Mouse (Mus musculus): ENCODE results near the gene Cc2d1a. TPM values are rescaled to one million over a fixed set of nuclear protein-coding genes. Genes with fewer than 3 reads are reported as not detected.
A peak's percentile ranks its signal among the peaks of the same experiment; 100 is the strongest.

Gene Cc2d1a
- 15.6 and 16.3 TPM in 2 replicates for polyA plus RNA-seq (2015; fragmentation: Nextera tagmentation; extraction: Ambion mirVana)

- H3K4me3 ChIP-seq (ENCODE audit: low read depth, low read length) = peak within 1 kb of the TSS; percentile 60
- ATAC-seq (peak; percentile 95), DNase-seq (ENCODE audit: low spot score) (peak; percentile 99)
- peak within 1 kb of the TSS; percentile 69 for H3K27ac ChIP-seq (ENCODE audit: low read length)
- H3K4me2 ChIP-seq (replicated peaks; ENCODE audit: low read depth, low read length) = peak within 1 kb of the TSS; percentile 96
- H3K9me3 ChIP-seq (ENCODE audit: low read length) = no peaks in the 10 kb centered on the region
- TF ChIP-seq EP300 (IDR thresholded peaks at IDR 0.05) (no peak), CTCF (IDR thresholded peaks at IDR 0.05) (no peak)
- peaks cover 10% of the 10 kb centered on the region; the same call in 1 of the 2 replicates for H3K36me3 ChIP-seq (ENCODE audit: insufficient read depth, low read length)
- H3K27me3 ChIP-seq (replicated peaks; ENCODE audit: insufficient read depth, low read length) = no peaks in the 10 kb centered on the region
- peak within 1 kb of the TSS; percentile 60 for H3K9ac ChIP-seq (replicated peaks; ENCODE audit: low read depth)
- WGBS = 18% methylated on average over 40 of the region's 49 CpGs
- peaks cover 6% of the 10 kb centered on the region; the same call in 1 of the 2 replicates for H3K4me1 ChIP-seq (ENCODE audit: insufficient read depth, low read depth, low read length)
Observed at GRCm38 (mm10) chr8:84147769-84148530, at the start of gene Cc2d1a, which contains the start of gene 4930432K21Rik. Gene Cc2d1a (minus strand): TSS chr8:84147936. Gene 4930432K21Rik (plus strand): TSS chr8:84148025.

- Histone ChIP-seq H3K9ac (replicated peaks; ENCODE audit: low read depth) (peak overlapping the region; percentile 37), H3K27ac (ENCODE audit: low read length) (peak overlapping the region; percentile 99), H3K4me2 (replicated peaks; ENCODE audit: low read depth, low read length) (peak overlapping the region; percentile 72), H3K4me1 (ENCODE audit: insufficient read depth, low read depth, low read length) (peaks cover 25% of the 10 kb centered on the region), H3K27me3 (replicated peaks; ENCODE audit: insufficient read depth, low read length) (no peaks in the 10 kb centered on the region), H3K36me3 (ENCODE audit: insufficient read depth, low read length) (no peaks in the 10 kb centered on the region), H3K9me3 (ENCODE audit: low read length) (no peaks in the 10 kb centered on the region), H3K4me3 (ENCODE audit: low read depth, low read length) (peak overlapping the region; percentile 31)
- 2% methylated on average over 42 of the region's 43 CpGs for WGBS
- peak; percentile 95 for TF ChIP-seq EP300 (IDR thresholded peaks at IDR 0.05)
- TF ChIP-seq CTCF (IDR thresholded peaks at IDR 0.05) = no peak
- ATAC-seq (peak; percentile 46), DNase-seq (ENCODE audit: low spot score) (peak; percentile 94)
Observed at GRCm38 (mm10) chr8:84197141-84197921, 49.6 kb upstream of the Cc2d1a start.

GRCm38 (mm10) chr8:84194224-84194743 is 46.5 kb upstream of the Cc2d1a start:
- Histone ChIP-seq H3K4me2 (replicated peaks; ENCODE audit: low read depth, low read length) (no peak overlapping the region), H3K4me3 (ENCODE audit: low read depth, low read length) (no peak overlapping the region), H3K27me3 (replicated peaks; ENCODE audit: insufficient read depth, low read length) (no peaks in the 10 kb centered on the region), H3K9me3 (ENCODE audit: low read length) (no peaks in the 10 kb centered on the region), H3K9ac (replicated peaks; ENCODE audit: low read depth) (no peak overlapping the region), H3K4me1 (ENCODE audit: insufficient read depth, low read depth, low read length) (peaks cover 35% of the 10 kb centered on the region; the same call in 1 of the 2 replicates), H3K36me3 (ENCODE audit: insufficient read depth, low read length) (no peaks in the 10 kb centered on the region), H3K27ac (ENCODE audit: low read length) (no peak overlapping the region)
- DNase-seq (ENCODE audit: low spot score) (no peak), ATAC-seq (no peak)
- 75% methylated on average over 3 of the region's 3 CpGs for WGBS
- no peak for TF ChIP-seq CTCF (IDR thresholded peaks at IDR 0.05)
- no peak for TF ChIP-seq EP300 (IDR thresholded peaks at IDR 0.05)

- Histone ChIP-seq H3K9me3 (ENCODE audit: low read length) (no peaks in the 10 kb centered on the region), H3K4me1 (ENCODE audit: insufficient read depth, low read depth, low read length) (peaks cover 30% of the 10 kb centered on the region; the same call in 1 of the 2 replicates), H3K4me3 (ENCODE audit: low read depth, low read length) (no peak overlapping the region), H3K4me2 (replicated peaks; ENCODE audit: low read depth, low read length) (no peak overlapping the region), H3K27me3 (replicated peaks; ENCODE audit: insufficient read depth, low read length) (no peaks in the 10 kb centered on the region), H3K9ac (replicated peaks; ENCODE audit: low read depth) (no peak overlapping the region), H3K27ac (ENCODE audit: low read length) (peak overlapping the region; percentile 94), H3K36me3 (ENCODE audit: insufficient read depth, low read length) (no peaks in the 10 kb centered on the region)
- ATAC-seq (no peak), DNase-seq (ENCODE audit: low spot score) (peak; percentile 55)
- TF ChIP-seq CTCF (IDR thresholded peaks at IDR 0.05) (peak; percentile 69), EP300 (IDR thresholded peaks at IDR 0.05) (no peak)
- WGBS = 76% methylated on average over 5 of the region's 5 CpGs
Observed at GRCm38 (mm10) chr8:84193566-84193965, 45.8 kb upstream of the Cc2d1a start.

- no peak overlapping the region for H3K9ac ChIP-seq (replicated peaks; ENCODE audit: low read depth)
- H3K9me3 ChIP-seq (ENCODE audit: low read length) = no peaks in the 10 kb centered on the region
- peak overlapping the region; percentile 94 for H3K27ac ChIP-seq (ENCODE audit: low read length)
- ATAC-seq (no peak), DNase-seq (ENCODE audit: low spot score) (no peak)
- H3K4me3 ChIP-seq (ENCODE audit: low read depth, low read length) = no peak overlapping the region
- no peaks in the 10 kb centered on the region for H3K36me3 ChIP-seq (ENCODE audit: insufficient read depth, low read length)
- no peaks in the 10 kb centered on the region for H3K27me3 ChIP-seq (replicated peaks; ENCODE audit: insufficient read depth, low read length)
- TF ChIP-seq CTCF (IDR thresholded peaks at IDR 0.05) = no peak
- 68% methylated on average over 4 of the region's 4 CpGs for WGBS
- H3K4me1 ChIP-seq (ENCODE audit: insufficient read depth, low read depth, low read length) = peaks cover 28% of the 10 kb centered on the region; the same call in 1 of the 2 replicates
- H3K4me2 ChIP-seq (replicated peaks; ENCODE audit: low read depth, low read length) = no peak overlapping the region
Observed at GRCm38 (mm10) chr8:84193161-84193560, 45.4 kb upstream of the Cc2d1a start.

GRCm38 (mm10) chr8:84192555-84192954 is 44.8 kb upstream of the Cc2d1a start:
- peaks cover 22% of the 10 kb centered on the region; the same call in 1 of the 2 replicates for H3K4me1 ChIP-seq (ENCODE audit: insufficient read depth, low read depth, low read length)
- H3K27me3 ChIP-seq (replicated peaks; ENCODE audit: insufficient read depth, low read length) = no peaks in the 10 kb centered on the region
- H3K36me3 ChIP-seq (ENCODE audit: insufficient read depth, low read length) = no peaks in the 10 kb centered on the region
- peak overlapping the region; percentile 41 for H3K4me2 ChIP-seq (replicated peaks; ENCODE audit: low read depth, low read length)
- peak; percentile 87 for DNase-seq (ENCODE audit: low spot score)
- no peak for TF ChIP-seq CTCF (IDR thresholded peaks at IDR 0.05)
- TF ChIP-seq EP300 (IDR thresholded peaks at IDR 0.05) = no peak
- no peak overlapping the region for H3K9ac ChIP-seq (replicated peaks; ENCODE audit: low read depth)
- H3K27ac ChIP-seq (ENCODE audit: low read length) = peak overlapping the region; percentile 94
- no peaks in the 10 kb centered on the region for H3K9me3 ChIP-seq (ENCODE audit: low read length)
- H3K4me3 ChIP-seq (ENCODE audit: low read depth, low read length) = peak overlapping the region; percentile 0; the same call in 1 of the 2 replicates
- peak; percentile 74 for ATAC-seq
- WGBS = 3% methylated on average over 18 of the region's 33 CpGs
